8 mouse cellular contexts compared by ENCODE assay signal in genomic region chr2:119743176-119743807, GRCm38 (mm10). TPM values are rescaled to one million over a fixed set of nuclear protein-coding genes. Genes with fewer than 3 reads are reported as not detected.
DNase-seq lines count a peak whose midpoint lies in the region; ATAC-seq and TF ChIP-seq lines count a peak whose summit lies in the region.

No protein-coding gene starts in this region.

- H3K4me2 ChIP-seq in heart, embryonic 13.5 days, result peak overlapping the region; percentile 99
- peak overlapping the region; percentile 88 for H3K4me2 ChIP-seq in hindbrain, embryonic 11.5 days (replicated peaks; ENCODE audit: low read depth, low read length)
- H3K4me2 ChIP-seq in limb, embryonic 15.5 days, result peak overlapping the region; percentile 100

- WGBS in heart, embryonic 13.5 days, result 10% methylated on average over 30 of the region's 31 CpGs
- WGBS in hindbrain, embryonic 11.5 days, result 9% methylated on average over 31 of the region's 31 CpGs
- 11% methylated on average over 28 of the region's 31 CpGs for WGBS in limb, embryonic 15.5 days
- WGBS in olfactory bulb, adult 2 months, result 15% methylated on average over 29 of the region's 31 CpGs

- intact Hi-C loops in heart, postnatal 25 days (cut with DNase I), result no loop called here
- intact Hi-C loops in gastrocnemius, postnatal 14 days (cut with DNase I; ENCODE audit: low total_unique reads), result no loop called here

- no peak for ATAC-seq in heart, embryonic 13.5 days (ENCODE audit: extremely low read depth, insufficient number of reproducible peaks, low FRiP score, low TSS enrichment)
- no peak for ATAC-seq in hindbrain, embryonic 11.5 days (ENCODE audit: low FRiP score)
- no peak for ATAC-seq in limb, embryonic 15.5 days (ENCODE audit: insufficient number of reproducible peaks, low FRiP score, low TSS enrichment, low read depth)

- no peak for TF ChIP-seq CTCF in bone marrow macrophage, adult 2 months (IDR thresholded peaks at IDR 0.05; ENCODE audit: low read depth, low read length)
- no peak for TF ChIP-seq CTCF in olfactory bulb, adult 2 months (IDR thresholded peaks at IDR 0.05; ENCODE audit: insufficient read depth, low read depth, low read length)

- no peak for TF ChIP-seq POLR2A in bone marrow macrophage, adult 2 months (IDR thresholded peaks at IDR 0.05; ENCODE audit: borderline replicate concordance, low read depth, low read length)
- TF ChIP-seq POLR2A in olfactory bulb, adult 2 months (IDR thresholded peaks at IDR 0.05; ENCODE audit: insufficient read depth, low read depth, low read length), result no peak

- H3K4me1 ChIP-seq in heart, embryonic 13.5 days, result peaks cover 50% of the 10 kb centered on the region
- peaks cover 10% of the 10 kb centered on the region for H3K4me1 ChIP-seq in bone marrow macrophage, adult 2 months (ENCODE audit: control insufficient read depth, insufficient read depth, low read length)
- peaks cover 19% of the 10 kb centered on the region for H3K4me1 ChIP-seq in hindbrain, embryonic 11.5 days (replicated peaks; ENCODE audit: control insufficient read depth, insufficient read depth, low read length)
- peaks cover 38% of the 10 kb centered on the region for H3K4me1 ChIP-seq in limb, embryonic 15.5 days
- peaks cover 23% of the 10 kb centered on the region for H3K4me1 ChIP-seq in olfactory bulb, adult 2 months (ENCODE audit: control insufficient read depth, insufficient read depth, low read length)

- H3K9ac ChIP-seq in heart, embryonic 13.5 days, result peak overlapping the region; percentile 87
- no peak overlapping the region for H3K9ac ChIP-seq in hindbrain, embryonic 11.5 days (ENCODE audit: low read depth, low read length)
- H3K9ac ChIP-seq in limb, embryonic 15.5 days, result no peak overlapping the region

- peaks cover 40% of the 10 kb centered on the region for H3K27me3 ChIP-seq in heart, embryonic 13.5 days (replicated peaks)
- peaks cover 37% of the 10 kb centered on the region for H3K27me3 ChIP-seq in hindbrain, embryonic 11.5 days (ENCODE audit: control insufficient read depth, insufficient read depth, low read length)
- peaks cover 53% of the 10 kb centered on the region for H3K27me3 ChIP-seq in limb, embryonic 15.5 days

- H3K36me3 ChIP-seq in heart, embryonic 13.5 days, result no peaks in the 10 kb centered on the region
- no peaks in the 10 kb centered on the region for H3K36me3 ChIP-seq in hindbrain, embryonic 11.5 days (ENCODE audit: control insufficient read depth, insufficient read depth, low read length)
- no peaks in the 10 kb centered on the region for H3K36me3 ChIP-seq in limb, embryonic 15.5 days

- no peak overlapping the region for H3K27ac ChIP-seq in heart, embryonic 13.5 days (replicated peaks)
- no peak overlapping the region for H3K27ac ChIP-seq in bone marrow macrophage, adult 2 months (ENCODE audit: insufficient read depth, low read depth, low read length)
- no peak overlapping the region for H3K27ac ChIP-seq in hindbrain, embryonic 11.5 days (ENCODE audit: low read depth, low read length)
- H3K27ac ChIP-seq in limb, embryonic 15.5 days, result no peak overlapping the region
- H3K27ac ChIP-seq in olfactory bulb, adult 2 months (ENCODE audit: insufficient read depth, low read depth, low read length), result no peak overlapping the region

- no peaks in the 10 kb centered on the region for H3K9me3 ChIP-seq in heart, embryonic 13.5 days
- H3K9me3 ChIP-seq in hindbrain, embryonic 11.5 days (ENCODE audit: control insufficient read depth, low read length), result no peaks in the 10 kb centered on the region
- no peaks in the 10 kb centered on the region for H3K9me3 ChIP-seq in limb, embryonic 15.5 days

- H3K4me3 ChIP-seq in heart, embryonic 13.5 days, result peak overlapping the region; percentile 65
- peak overlapping the region; percentile 63 for H3K4me3 ChIP-seq in bone marrow macrophage, adult 2 months (ENCODE audit: insufficient read depth, low read length)
- peak overlapping the region; percentile 45 for H3K4me3 ChIP-seq in hindbrain, embryonic 11.5 days (ENCODE audit: low read depth, low read length)
- peak overlapping the region; percentile 70 for H3K4me3 ChIP-seq in limb, embryonic 15.5 days
- H3K4me3 ChIP-seq in olfactory bulb, adult 2 months (ENCODE audit: insufficient read depth, low read depth, low read length), result peak overlapping the region; percentile 47

- DNase-seq in heart, postnatal 25 days (ENCODE audit: low spot score), result no peak
- peak; percentile 41 for DNase-seq in hindbrain, embryonic 11.5 days (ENCODE audit: low spot score)
- no peak for DNase-seq in adipocyte (ENCODE audit: low spot score)
- no peak for DNase-seq in gastrocnemius, postnatal 14 days

RNA-seq across cellular contexts. Expression of gene Itpka, which starts 1.2 kb away (rescaled TPM):
- 1.8 and 2.1 TPM in 2 replicates for polyA plus RNA-seq in heart, embryonic 13.5 days (2015; fragmentation: Nextera tagmentation; extraction: Ambion mirVana)
- under 1 TPM; 0.57 to 0.78 TPM for total RNA-seq in heart, postnatal 25 days (2021)
- 0.31 TPM in 1 of 2 replicates, not detected in the other for polyA plus RNA-seq in bone marrow macrophage, adult 2 months (2012; ENCODE audit: insufficient read depth, insufficient read length, missing spikeins)
- polyA plus RNA-seq in hindbrain, embryonic 11.5 days (2014; fragmentation: Nextera tagmentation; extraction: Ambion mirVana), result 0.60 and 0.89 TPM in 2 replicates
- 0.31 and 0.55 TPM in 2 replicates for polyA plus RNA-seq in limb, embryonic 15.5 days (2015; fragmentation: Nextera tagmentation; extraction: Ambion mirVana)
- polyA plus RNA-seq in olfactory bulb, adult 2 months (2012; ENCODE audit: insufficient read depth, insufficient read length, low replicate concordance, missing spikeins), result not detected in 2 replicates
- under 1 TPM in 1 of 2 experiments, not detected in 1; 0.20 TPM for total RNA-seq in gastrocnemius, postnatal 14 days (2021)

RNA-seq across cellular contexts. Expression of gene Ltk, which starts 16.9 kb away (rescaled TPM):
- 0.10 and 0.19 TPM in 2 replicates for polyA plus RNA-seq in heart, embryonic 13.5 days (2015; fragmentation: Nextera tagmentation; extraction: Ambion mirVana)
- not detected for total RNA-seq in heart, postnatal 25 days (2021)
- polyA plus RNA-seq in bone marrow macrophage, adult 2 months (2012; ENCODE audit: insufficient read depth, insufficient read length, missing spikeins), result not detected in 2 replicates
- polyA plus RNA-seq in hindbrain, embryonic 11.5 days (2014; fragmentation: Nextera tagmentation; extraction: Ambion mirVana), result 0.08 and 0.46 TPM in 2 replicates
- not detected in 2 replicates for polyA plus RNA-seq in limb, embryonic 15.5 days (2015; fragmentation: Nextera tagmentation; extraction: Ambion mirVana)
- not detected in 2 replicates for polyA plus RNA-seq in olfactory bulb, adult 2 months (2012; ENCODE audit: insufficient read depth, insufficient read length, low replicate concordance, missing spikeins)
- not detected for total RNA-seq in gastrocnemius, postnatal 14 days (2021)

RNA-seq across cellular contexts. Expression of gene Rpap1, which starts 44.0 kb away (rescaled TPM):
- polyA plus RNA-seq in heart, embryonic 13.5 days (2015; fragmentation: Nextera tagmentation; extraction: Ambion mirVana), result 17.6 and 19.4 TPM in 2 replicates
- 10 to 100 TPM; 13.7 to 14.2 TPM for total RNA-seq in heart, postnatal 25 days (2021)
- polyA plus RNA-seq in bone marrow macrophage, adult 2 months (2012; ENCODE audit: insufficient read depth, insufficient read length, missing spikeins), result 9.7 and 10.6 TPM in 2 replicates
- 19.0 and 19.9 TPM in 2 replicates for polyA plus RNA-seq in hindbrain, embryonic 11.5 days (2014; fragmentation: Nextera tagmentation; extraction: Ambion mirVana)
- polyA plus RNA-seq in limb, embryonic 15.5 days (2015; fragmentation: Nextera tagmentation; extraction: Ambion mirVana), result 22.1 and 22.2 TPM in 2 replicates
- not detected in 2 replicates for polyA plus RNA-seq in olfactory bulb, adult 2 months (2012; ENCODE audit: insufficient read depth, insufficient read length, low replicate concordance, missing spikeins)
- 10 to 100 TPM; 12.7 to 12.9 TPM for total RNA-seq in gastrocnemius, postnatal 14 days (2021)

RNA-seq across cellular contexts. Expression of gene Tyro3, which starts 54.2 kb away (rescaled TPM):
- polyA plus RNA-seq in heart, embryonic 13.5 days (2015; fragmentation: Nextera tagmentation; extraction: Ambion mirVana), result 7.3 and 7.9 TPM in 2 replicates
- 1 to 10 TPM; 1.2 to 1.3 TPM for total RNA-seq in heart, postnatal 25 days (2021)
- not detected in 2 replicates for polyA plus RNA-seq in bone marrow macrophage, adult 2 months (2012; ENCODE audit: insufficient read depth, insufficient read length, missing spikeins)
- polyA plus RNA-seq in hindbrain, embryonic 11.5 days (2014; fragmentation: Nextera tagmentation; extraction: Ambion mirVana), result 16.6 and 17.5 TPM in 2 replicates
- polyA plus RNA-seq in limb, embryonic 15.5 days (2015; fragmentation: Nextera tagmentation; extraction: Ambion mirVana), result 28.7 and 32.6 TPM in 2 replicates
- not detected in 2 replicates for polyA plus RNA-seq in olfactory bulb, adult 2 months (2012; ENCODE audit: insufficient read depth, insufficient read length, low replicate concordance, missing spikeins)
- 1 to 10 TPM; 1.8 to 3.6 TPM for total RNA-seq in gastrocnemius, postnatal 14 days (2021)

Comparison
In these comparisons a context has a peak if more than half of its experiments do, and no peak if none do; other contexts are left out.
1. RNA of gene Rpap1, which starts 44.0 kb away (polyA plus RNA-seq): 22.1 to 22.2 TPM in limb, embryonic 15.5 days, 19.0 to 19.9 TPM in hindbrain, embryonic 11.5 days, 17.6 to 19.4 TPM in heart, embryonic 13.5 days and 9.7 to 10.6 TPM in bone marrow macrophage, adult 2 months; not detected in olfactory bulb, adult 2 months; every median in the first group is over 10 times any median in the second.
2. Peak in every context shown above with its lines, with median percentiles within 50 percentile points of each other: H3K4me2 ChIP-seq and H3K4me3 ChIP-seq.